In the genomic region with DNA sequence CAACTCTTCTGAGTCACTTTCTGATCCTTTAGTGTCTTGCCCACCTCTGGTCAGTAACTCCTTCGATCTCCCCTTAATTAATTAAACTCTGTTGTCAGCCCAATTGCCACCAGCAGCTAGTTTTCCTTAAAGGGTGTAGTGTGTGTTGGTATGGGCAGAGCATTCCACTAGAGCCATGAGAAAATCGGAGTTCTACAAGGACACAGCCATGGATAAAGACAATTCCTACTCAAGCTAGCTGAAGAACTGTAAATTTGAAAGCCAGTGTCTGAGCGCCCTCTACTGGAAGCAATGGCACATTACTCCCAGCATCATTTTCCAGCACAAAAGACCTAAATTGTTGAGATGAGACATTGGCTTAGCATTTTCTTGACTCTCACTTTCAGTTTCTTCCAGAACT, we compare ENCODE assay signal across 8 mouse cellular contexts. TPM values are rescaled to one million over a fixed set of nuclear protein-coding genes. Genes with fewer than 3 reads are reported as not detected.
DNase-seq lines count a peak whose midpoint lies in the region; ATAC-seq and TF ChIP-seq lines count a peak whose summit lies in the region.

No protein-coding gene starts in this region.

- peak; percentile 97 for TF ChIP-seq CTCF in lung, embryonic 14.5 days (IDR thresholded peaks at IDR 0.05; ENCODE audit: low read depth)

- H3K27ac ChIP-seq in lung, embryonic 14.5 days (ENCODE audit: low read depth) = no peak overlapping the region

- H3K4me3 ChIP-seq in lung, embryonic 14.5 days (ENCODE audit: low read depth, low read length) = no peak overlapping the region

- no peak overlapping the region for H3K4me2 ChIP-seq in lung, embryonic 14.5 days

- ATAC-seq in CD4-positive, CD25-positive, alpha-beta regulatory T cell, adult 4 months = no peak
- no peak for ATAC-seq in lung, embryonic 14.5 days (ENCODE audit: insufficient read depth)

- no peaks in the 10 kb centered on the region for H3K9me3 ChIP-seq in lung, embryonic 14.5 days (ENCODE audit: low read depth, low read length)

- no peaks in the 10 kb centered on the region for H3K4me1 ChIP-seq in lung, embryonic 14.5 days (ENCODE audit: insufficient read depth)

- no peaks in the 10 kb centered on the region for H3K27me3 ChIP-seq in lung, embryonic 14.5 days (ENCODE audit: insufficient read depth, low read length)

- H3K36me3 ChIP-seq in lung, embryonic 14.5 days (ENCODE audit: insufficient read depth) = no peaks in the 10 kb centered on the region

- H3K9ac ChIP-seq in lung, embryonic 14.5 days = no peak overlapping the region

- peak; percentile 81 for DNase-seq in CD4-positive, CD25-positive, alpha-beta regulatory T cell, adult 2 months (ENCODE audit: low read depth, low spot score)
- peak; percentile 90 for DNase-seq in NIH3T3 (ENCODE audit: low read depth)
- DNase-seq in cerebellum, postnatal 10 days = peak; percentile 78 to 85
- DNase-seq in gastrocnemius, postnatal 25 days = peak; percentile 41
- DNase-seq in layer of hippocampus, adult 18-20 months (ENCODE audit: low spot score in 2 of 2) = peak; percentile 71 to 91
- peak; percentile 93 for DNase-seq in lung, embryonic 14.5 days
- peak; percentile 64 for DNase-seq in right cerebral cortex, postnatal 25 days

- WGBS in lung, embryonic 14.5 days = 29% methylated on average over 3 of the region's 3 CpGs

RNA-seq across cellular contexts. Expression of gene Gmpr, which starts 30.1 kb away (rescaled TPM):
- polyA plus RNA-seq in CD4-positive, CD25-positive, alpha-beta regulatory T cell, adult 4 months (2017; shearing (Covaris generic)) = under 1 TPM in 1 of 2 experiments, not detected in 1; 0.46 TPM
- 100 to 1,000 TPM; 132 to 159 TPM for total RNA-seq in gastrocnemius, postnatal 25 days (2021)
- 10 to 100 TPM; 67.0 to 69.7 TPM for total RNA-seq in layer of hippocampus, adult 18-20 months (2021)
- 22.9 and 25.3 TPM in 2 replicates for polyA plus RNA-seq in lung, embryonic 14.5 days (2014; fragmentation: Nextera tagmentation; extraction: Ambion mirVana)

Comparison
In these comparisons a context has a peak if more than half of its experiments do, and no peak if none do; other contexts are left out.
1. DNase-seq: peak in every context shown above with its lines; median percentile 93 in lung, embryonic 14.5 days; 90 in NIH3T3; 82 in cerebellum, postnatal 10 days; 81 in CD4-positive, CD25-positive, alpha-beta regulatory T cell, adult 2 months; 81 in layer of hippocampus, adult 18-20 months; 64 in right cerebral cortex, postnatal 25 days; 41 in gastrocnemius, postnatal 25 days.